ENCODE assay signal across 9 mouse cellular contexts in genomic region chr1:42694290-42694664, GRCm38 (mm10). TPM values are rescaled to one million over a fixed set of nuclear protein-coding genes. Genes with fewer than 3 reads are reported as not detected.
DNase-seq lines count a peak whose midpoint lies in the region; ATAC-seq and TF ChIP-seq lines count a peak whose summit lies in the region.
"Had no signal": no experiment of that assay in that cellular context is flagged by ENCODE, and none has a peak within 500 bp of the region (broad histone marks: within the 10 kb centered on the region; RNA-seq: fewer than 3 reads in every experiment).

No protein-coding gene starts in this region.

- H3K4me3 ChIP-seq in heart, embryonic 12.5 days, result peak overlapping the region; percentile 58
- H3K4me3 ChIP-seq in cortical plate, adult 2 months (ENCODE audit: insufficient read depth, low read length), result peak overlapping the region; percentile 93
- peak overlapping the region; percentile 76 for H3K4me3 ChIP-seq in hindbrain, postnatal 0 days (ENCODE audit: low read length)
- H3K4me3 ChIP-seq in limb, embryonic 13.5 days, result peak overlapping the region; percentile 54
- H3K4me3 ChIP-seq in stomach, embryonic 15.5 days (replicated peaks), result peak overlapping the region; percentile 32

- TF ChIP-seq CTCF in cortical plate, adult 2 months (IDR thresholded peaks at IDR 0.05; ENCODE audit: extremely low read depth, insufficient read depth, low read length), result no peak
- no peak for TF ChIP-seq CTCF in hindbrain, postnatal 0 days (IDR thresholded peaks at IDR 0.05; ENCODE audit: low read depth)

- DNase-seq in heart, adult 11 months, result no peak
- peak; percentile 79 for DNase-seq in hindbrain, postnatal 0 days (ENCODE audit: low spot score)
- DNase-seq in adrenal gland, adult (ENCODE audit: inconsistent age in 2 of 2, low spot score in 1 of 2), result no peak
- no peak for DNase-seq in cerebellum, adult 9-10 months

- TF ChIP-seq POLR2A in cortical plate, adult 2 months (IDR thresholded peaks at IDR 0.05; ENCODE audit: extremely low read depth, insufficient read depth, low read length), result peak; percentile 18; the same call in 1 of the 2 replicates

- peak overlapping the region; percentile 87 for H3K4me2 ChIP-seq in heart, embryonic 12.5 days
- peak overlapping the region; percentile 94 for H3K4me2 ChIP-seq in hindbrain, postnatal 0 days (ENCODE audit: low read depth, low read length)
- H3K4me2 ChIP-seq in limb, embryonic 13.5 days (replicated peaks), result peak overlapping the region; percentile 80
- peak overlapping the region; percentile 51 for H3K4me2 ChIP-seq in stomach, embryonic 15.5 days

- no peaks in the 10 kb centered on the region for H3K9me3 ChIP-seq in heart, embryonic 12.5 days (replicated peaks)
- no peaks in the 10 kb centered on the region for H3K9me3 ChIP-seq in hindbrain, postnatal 0 days (ENCODE audit: low read length)
- no peaks in the 10 kb centered on the region for H3K9me3 ChIP-seq in limb, embryonic 13.5 days
- H3K9me3 ChIP-seq in stomach, embryonic 15.5 days, result no peaks in the 10 kb centered on the region

- WGBS in heart, embryonic 12.5 days, result 0% methylated on average over 20 of the region's 26 CpGs
- 0% methylated on average over 26 of the region's 26 CpGs for WGBS in hindbrain, postnatal 0 days
- 0% methylated on average over 19 of the region's 26 CpGs for WGBS in limb, embryonic 13.5 days
- under 1% methylated on average over 20 of the region's 26 CpGs for WGBS in stomach, embryonic 15.5 days

- ATAC-seq in heart, embryonic 12.5 days (ENCODE audit: insufficient number of reproducible peaks, low FRiP score), result no peak
- peak; percentile 51 for ATAC-seq in hindbrain, postnatal 0 days
- ATAC-seq in limb, embryonic 13.5 days (ENCODE audit: low FRiP score, low read depth), result peak; percentile 7; the same call in 1 of the 2 replicates
- ATAC-seq in stomach, embryonic 15.5 days (ENCODE audit: insufficient read depth, low FRiP score, low read depth), result no peak

- peaks cover 37% of the 10 kb centered on the region for H3K4me1 ChIP-seq in heart, embryonic 12.5 days (replicated peaks)
- no peaks in the 10 kb centered on the region for H3K4me1 ChIP-seq in cortical plate, adult 2 months (ENCODE audit: control insufficient read depth, insufficient read depth, low read length)
- H3K4me1 ChIP-seq in hindbrain, postnatal 0 days (ENCODE audit: insufficient read depth, low read length), result 0 out of 2 replicates have a peak, but pooled peaks cover 3% of the 10 kb centered on the region
- peaks cover 38% of the 10 kb centered on the region for H3K4me1 ChIP-seq in limb, embryonic 13.5 days
- H3K4me1 ChIP-seq in stomach, embryonic 15.5 days, result peaks cover 42% of the 10 kb centered on the region

- peak overlapping the region; percentile 50; the same call in 1 of the 2 replicates for H3K9ac ChIP-seq in heart, embryonic 12.5 days
- H3K9ac ChIP-seq in hindbrain, postnatal 0 days (replicated peaks; ENCODE audit: low read length), result peak overlapping the region; percentile 67
- H3K9ac ChIP-seq in limb, embryonic 13.5 days, result peak overlapping the region; percentile 50; the same call in 1 of the 2 replicates
- H3K9ac ChIP-seq in stomach, embryonic 15.5 days, result no peak overlapping the region

- H3K27me3 ChIP-seq in heart, embryonic 12.5 days (replicated peaks), result peaks cover 92% of the 10 kb centered on the region
- H3K27me3 ChIP-seq in hindbrain, postnatal 0 days (ENCODE audit: insufficient read depth, low read length), result no peaks in the 10 kb centered on the region
- peaks cover 87% of the 10 kb centered on the region for H3K27me3 ChIP-seq in limb, embryonic 13.5 days
- H3K27me3 ChIP-seq in stomach, embryonic 15.5 days (replicated peaks), result peaks cover 93% of the 10 kb centered on the region

- no peaks in the 10 kb centered on the region for H3K36me3 ChIP-seq in heart, embryonic 12.5 days
- H3K36me3 ChIP-seq in hindbrain, postnatal 0 days (ENCODE audit: insufficient read depth, low read length), result no peaks in the 10 kb centered on the region
- H3K36me3 ChIP-seq in limb, embryonic 13.5 days, result no peaks in the 10 kb centered on the region
- no peaks in the 10 kb centered on the region for H3K36me3 ChIP-seq in stomach, embryonic 15.5 days

- no peak overlapping the region for H3K27ac ChIP-seq in heart, embryonic 12.5 days (ENCODE audit: poor library complexity, severe bottlenecking)
- peak overlapping the region; percentile 95 for H3K27ac ChIP-seq in cortical plate, adult 2 months (ENCODE audit: insufficient read depth, low read length)
- H3K27ac ChIP-seq in hindbrain, postnatal 0 days, result peak overlapping the region; percentile 92
- H3K27ac ChIP-seq in limb, embryonic 13.5 days, result no peak overlapping the region
- H3K27ac ChIP-seq in stomach, embryonic 15.5 days, result no peak overlapping the region

RNA-seq across cellular contexts. Expression of gene Pou3f3, which starts 1.3 kb away (rescaled TPM):
- 0.06 TPM in 2 replicates for polyA plus RNA-seq in heart, embryonic 12.5 days (2016; fragmentation: Nextera tagmentation; extraction: Ambion mirVana)
- 37.5 and 39.1 TPM in 2 replicates for polyA plus RNA-seq in cortical plate, adult 2 months (2012; rRNA removed)
- 30.7 and 37.3 TPM in 2 replicates for total RNA-seq in hindbrain, postnatal 0 days (2014; rRNA removed)
- polyA plus RNA-seq in hindbrain, postnatal 0 days (2015; fragmentation: Nextera tagmentation; extraction: Ambion mirVana), result 10.3 and 10.6 TPM in 2 replicates
- polyA plus RNA-seq in limb, embryonic 13.5 days (2015; fragmentation: Nextera tagmentation; extraction: Ambion mirVana), result 0.93 and 0.97 TPM in 2 replicates
- polyA plus RNA-seq in stomach, embryonic 15.5 days (2015; fragmentation: Nextera tagmentation; extraction: Ambion mirVana), result 0.04 and 0.10 TPM in 2 replicates
- polyA plus RNA-seq: large intestine, adult 2 months had no signal

Comparison
In these comparisons a context has a peak if more than half of its experiments do, and no peak if none do; other contexts are left out.
1. ATAC-seq: peak in hindbrain, postnatal 0 days (single experiment) and limb, embryonic 13.5 days (single experiment); none in heart, embryonic 12.5 days (single experiment) and stomach, embryonic 15.5 days (single experiment).
2. H3K27ac ChIP-seq: peak in cortical plate, adult 2 months (single experiment) and hindbrain, postnatal 0 days (single experiment); none in heart, embryonic 12.5 days (single experiment), limb, embryonic 13.5 days (single experiment) and stomach, embryonic 15.5 days (single experiment).
3. H3K4me3 ChIP-seq: peak in every context shown above with its lines; median percentile 93 in cortical plate, adult 2 months; 76 in hindbrain, postnatal 0 days; 58 in heart, embryonic 12.5 days; 54 in limb, embryonic 13.5 days; 32 in stomach, embryonic 15.5 days.
4. Peak in every context shown above with its lines, with median percentiles within 50 percentile points of each other: H3K4me2 ChIP-seq.